Mouse (Mus musculus): Measurements from ENCODE around the gene Ddx43.
A peak's percentile ranks its signal among the peaks of the same experiment; 100 is the strongest.

Ddx43 gene

DNA sequence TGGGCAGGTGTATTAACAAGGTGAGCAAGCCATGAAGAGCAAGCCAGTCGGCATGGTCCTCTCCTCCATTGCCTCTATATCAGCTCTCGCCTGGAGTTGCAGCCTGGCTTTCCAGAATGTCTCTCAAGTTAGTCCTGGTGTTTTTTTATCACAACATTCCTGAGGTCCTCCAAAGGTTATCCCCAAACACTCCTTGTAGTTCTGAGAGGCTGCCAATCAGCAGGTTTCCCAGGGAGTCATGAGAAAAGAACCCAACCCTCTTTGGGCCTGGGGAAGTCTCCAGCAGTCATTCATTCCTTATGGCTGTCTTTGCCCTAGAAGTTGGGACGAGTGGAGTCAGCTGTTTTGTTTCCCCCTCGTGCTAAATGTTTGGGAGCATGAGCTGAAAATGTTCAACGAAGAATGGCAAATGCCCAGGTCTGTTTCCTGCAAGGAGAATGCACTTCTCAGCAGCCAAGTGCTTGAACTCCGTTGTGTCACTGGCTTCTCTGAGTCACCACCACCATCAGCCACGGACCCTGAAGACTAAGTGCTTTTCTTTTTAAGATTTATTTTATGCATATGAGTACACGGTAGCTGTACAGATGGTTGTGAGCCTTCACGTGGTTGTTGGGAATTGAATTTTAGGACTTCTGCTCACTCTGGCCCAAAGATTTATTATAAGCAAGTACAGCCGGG is 22.6 kb upstream of the Ddx43 start:
- DNase-seq: no peak

DNA sequence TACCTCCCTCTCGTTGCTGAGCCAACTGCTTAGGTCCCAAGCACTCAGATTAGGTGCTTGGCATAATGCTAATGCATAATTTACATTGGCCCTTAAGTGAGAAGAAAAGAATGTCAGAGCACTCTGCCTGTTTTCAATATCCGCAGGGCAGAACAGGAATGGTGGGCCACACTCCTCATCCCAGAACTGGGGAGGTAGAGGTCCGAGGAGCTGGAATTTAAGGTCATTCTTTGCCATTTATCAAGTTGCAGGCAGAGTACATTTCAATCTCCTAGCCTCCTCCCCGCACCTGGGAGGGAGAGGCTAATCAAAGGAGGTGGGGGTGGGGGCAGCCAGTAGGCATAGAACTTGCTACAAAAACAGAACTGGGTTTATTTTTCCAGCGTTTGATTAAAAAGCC is 21.2 kb upstream of the Ddx43 start:
- no peak for DNase-seq

GRCm38 (mm10) chr9:78374885-78375389 is 20.6 kb upstream of the Ddx43 start:
- DNase-seq: peak in 1 of 2 experiments; percentile 27

- no peak for DNase-seq
Observed at GRCm38 (mm10) chr9:78375486-78375885, 20.1 kb upstream of the Ddx43 start.

GRCm38 (mm10) chr9:78377546-78377945 is 18.0 kb upstream of the Ddx43 start:
- no peak for DNase-seq

DNA sequence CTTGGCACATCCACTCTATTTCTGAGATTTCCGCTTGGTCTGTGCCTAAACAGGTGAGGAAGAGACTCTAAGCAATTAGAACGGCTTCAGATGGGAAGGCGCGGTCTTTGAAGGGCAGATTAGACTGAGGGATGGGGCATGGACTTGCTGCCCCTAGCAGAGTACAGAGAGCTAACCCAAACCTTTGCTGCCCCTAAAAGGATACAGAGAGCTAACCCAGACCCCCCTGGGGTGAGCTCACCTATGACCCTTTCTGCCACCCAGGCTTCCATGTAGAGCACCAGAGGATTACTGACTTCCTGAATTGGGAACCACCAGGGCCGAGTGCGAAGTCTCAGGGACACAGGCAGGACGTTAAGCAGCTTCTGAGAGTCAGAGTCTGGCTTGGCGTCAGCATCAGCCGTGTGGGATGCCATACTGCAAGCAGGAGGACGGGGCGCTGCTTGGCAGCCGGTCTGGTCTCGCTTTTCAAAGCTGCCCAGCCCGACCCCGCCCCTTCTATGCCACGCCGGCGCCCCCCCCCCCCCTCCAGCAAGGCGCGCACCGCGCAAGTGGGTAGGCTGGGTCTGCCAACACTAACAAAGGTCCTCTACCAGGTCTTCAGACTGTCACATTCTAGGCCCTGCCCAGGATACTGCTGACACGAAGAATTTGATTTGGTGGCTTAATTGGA is 17.3 kb upstream of the Ddx43 start, which contains the start of gene Ooep:
Gene Ooep, minus strand, starts transcription at position 613 of the 673 bp plus-strand sequence.
- DNase-seq: peak in 1 of 2 experiments; percentile 6

DNA sequence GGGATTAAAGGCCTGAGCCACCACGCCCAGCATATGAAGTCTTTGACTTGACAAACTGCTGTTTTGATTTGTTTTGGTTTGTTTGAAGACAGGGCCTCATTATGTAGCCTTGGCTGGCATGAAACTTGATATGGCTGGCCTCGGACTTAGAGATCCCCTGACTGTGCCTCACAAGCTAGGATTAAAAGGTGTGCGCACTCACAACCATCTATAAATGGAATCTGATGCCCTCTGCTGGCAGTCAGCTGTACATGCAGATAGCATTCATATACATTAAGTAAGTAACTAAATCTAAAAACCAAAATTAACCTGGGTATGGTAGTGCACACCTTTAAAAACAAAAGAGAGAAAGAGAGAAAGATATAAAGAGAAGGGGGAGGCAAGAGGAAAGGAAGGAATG is 9.7 kb upstream of the Ddx43 start:
- peak; percentile 20 to 39 for DNase-seq

DNA sequence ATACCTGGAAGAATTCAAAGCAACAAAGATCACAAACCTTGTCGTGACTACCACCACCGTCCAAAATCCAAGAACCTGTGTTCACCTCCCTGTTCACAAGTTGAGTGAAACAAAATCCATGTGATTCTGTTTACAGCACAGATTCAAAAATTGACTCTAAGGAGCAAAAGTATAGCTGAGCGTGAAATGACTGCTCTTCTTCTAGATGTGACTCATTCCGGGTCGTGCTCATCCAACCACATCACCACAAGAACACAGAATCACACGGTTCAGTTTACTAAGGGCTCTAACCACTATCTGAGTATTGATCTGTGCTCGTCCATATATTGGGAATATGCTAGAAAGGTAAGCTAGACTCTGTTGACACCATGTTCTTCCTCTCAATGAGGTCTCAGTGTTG is 8.6 kb upstream of the Ddx43 start:
- DNase-seq: no peak

DNA sequence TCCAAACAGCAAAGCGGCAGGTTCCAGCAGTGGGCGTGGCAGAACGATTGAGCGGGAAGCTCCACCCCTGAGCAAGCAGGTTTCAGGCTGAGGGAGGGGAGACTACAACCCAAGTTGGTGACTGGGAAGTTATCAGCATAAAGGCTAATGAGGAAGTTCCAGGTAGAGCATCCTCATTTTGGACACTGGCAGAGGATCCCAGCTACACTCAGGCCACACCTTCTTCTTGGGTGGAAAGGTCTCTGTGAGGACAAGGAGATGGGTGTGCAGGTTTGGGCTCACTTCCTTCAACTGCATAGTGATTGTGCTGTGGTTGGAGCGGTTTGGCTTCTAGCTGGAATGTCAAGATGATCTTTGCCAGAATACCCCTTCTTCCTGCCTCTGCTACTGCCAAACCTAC is 5.6 kb upstream of the Ddx43 start:
- no peak for DNase-seq

DNA sequence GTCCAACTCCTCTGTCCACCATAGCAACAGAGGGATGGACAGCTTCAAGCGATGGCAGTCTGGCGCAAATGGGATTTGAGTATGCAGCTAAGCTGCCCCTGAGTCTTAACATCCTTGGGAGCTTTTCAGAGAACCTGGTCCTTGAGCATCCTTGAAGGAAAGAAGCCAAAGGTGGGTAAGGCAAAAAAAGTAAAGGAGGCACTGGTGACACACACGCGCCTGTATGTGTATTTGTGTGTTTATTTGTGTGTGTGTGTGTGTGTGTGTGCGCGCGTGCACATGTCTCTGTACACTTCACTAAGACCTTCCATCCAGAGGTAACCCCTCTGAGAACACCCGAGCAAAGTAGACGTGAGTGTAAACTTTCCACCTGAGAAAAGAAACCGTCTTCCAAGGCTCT is 1.8 kb upstream of the Ddx43 start:
- no peak for DNase-seq

- DNase-seq: no peak
Observed at GRCm38 (mm10) chr9:78394602-78395001, 975 bp upstream of the Ddx43 start.

GRCm38 (mm10) chr9:78395244-78395629 is 340 bp upstream of the Ddx43 start:
- DNase-seq: no peak

DNA sequence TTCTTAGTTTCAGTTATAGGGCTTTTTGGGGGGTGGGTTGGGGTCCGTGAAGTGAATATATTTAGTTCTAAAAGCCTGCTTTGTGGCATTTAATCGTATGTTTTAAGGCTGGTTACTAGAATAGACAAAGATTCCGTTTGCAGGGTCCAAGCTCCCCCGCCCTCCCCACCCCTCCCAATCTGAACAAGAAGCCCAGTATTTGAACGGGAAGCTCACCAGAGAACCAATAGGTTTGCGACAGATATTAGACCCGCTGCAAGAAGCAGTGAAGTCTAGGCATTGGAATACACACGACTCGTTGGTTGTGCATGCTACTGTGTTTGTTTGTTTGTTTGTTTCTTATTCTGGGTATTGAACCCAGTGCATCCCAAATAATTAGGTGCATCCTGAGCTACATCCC is 940 bp downstream of the Ddx43 start:
- DNase-seq: no peak

GRCm38 (mm10) chr9:78400570-78400969 is 5.0 kb downstream of the Ddx43 start:
- no peak for DNase-seq

GRCm38 (mm10) chr9:78401596-78401995 is 6.0 kb downstream of the Ddx43 start:
- no peak for DNase-seq

DNA sequence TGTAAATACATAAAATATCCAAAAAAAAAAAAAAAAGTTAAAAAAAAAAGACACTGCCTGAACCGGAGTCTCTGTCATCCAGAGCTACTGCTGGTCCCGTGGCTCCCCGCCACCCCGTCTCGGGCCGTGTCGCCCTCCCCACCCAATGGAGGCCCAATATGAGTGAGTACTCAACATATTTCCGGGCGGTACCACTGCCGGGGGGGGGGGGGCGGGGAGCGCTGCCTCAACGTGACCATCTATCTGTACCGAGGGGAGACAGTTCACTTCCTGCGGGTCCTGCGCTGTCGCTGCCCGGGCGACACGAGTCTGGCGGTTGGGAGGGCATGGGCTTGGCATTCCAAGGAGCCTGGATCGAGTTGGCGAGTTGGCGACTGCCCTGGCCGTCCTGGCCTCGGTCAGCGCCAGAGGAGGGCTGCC is 31.8 kb downstream of the Ddx43 start:
- peak in 1 of 2 experiments; percentile 10 for DNase-seq

GRCm38 (mm10) chr9:78428185-78428584 is 32.6 kb downstream of the Ddx43 start:
- DNase-seq: no peak

GRCm38 (mm10) chr9:78428870-78429432 is 33.4 kb downstream of the Ddx43 start:
- DNase-seq: no peak

- DNase-seq: no peak
Observed at GRCm38 (mm10) chr9:78429551-78429950, 34.0 kb downstream of the Ddx43 start.

DNA sequence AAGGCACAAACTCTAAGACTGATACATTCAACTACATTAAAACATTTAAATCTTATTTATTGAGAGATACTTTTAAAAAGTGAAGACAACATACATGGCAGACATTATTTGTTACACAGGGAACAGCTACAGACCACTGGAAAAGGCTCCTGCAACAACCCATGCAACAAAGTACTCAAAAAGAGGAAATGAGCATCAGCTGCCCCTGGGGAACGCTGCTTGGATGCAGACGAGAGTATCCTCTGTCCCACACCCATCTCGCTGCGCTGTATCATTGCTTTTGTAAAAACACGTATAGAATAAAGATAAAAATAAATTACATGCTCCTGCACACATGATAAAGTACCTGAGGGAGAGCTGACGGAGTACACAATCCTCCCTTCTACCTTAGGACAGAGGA is 34.9 kb downstream of the Ddx43 start:
- no peak for DNase-seq

DNA sequence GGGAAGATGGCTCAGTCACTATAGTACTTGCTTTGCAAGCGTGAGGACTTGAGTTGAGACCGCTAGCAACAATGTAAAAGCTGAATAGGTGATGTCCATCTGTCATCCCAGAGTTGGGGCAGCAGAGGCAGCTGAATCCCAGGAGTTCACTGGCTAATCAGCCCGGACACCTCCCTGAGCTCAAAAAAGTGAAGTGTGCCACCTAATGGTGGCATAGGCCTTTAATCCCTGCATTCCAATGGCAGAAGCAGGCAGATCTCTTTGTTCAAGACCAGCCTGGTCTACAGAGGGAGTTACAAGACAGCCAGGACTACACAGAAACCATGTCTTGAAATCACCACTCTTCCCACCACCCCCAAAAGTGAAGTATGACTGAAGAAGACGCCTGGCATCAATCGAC is 36.9 kb downstream of the Ddx43 start:
- DNase-seq: peak in 1 of 2 experiments; percentile 14

GRCm38 (mm10) chr9:78439426-78439825 is 43.8 kb downstream of the Ddx43 start:
- DNase-seq: peak in 1 of 2 experiments; percentile 12

DNA sequence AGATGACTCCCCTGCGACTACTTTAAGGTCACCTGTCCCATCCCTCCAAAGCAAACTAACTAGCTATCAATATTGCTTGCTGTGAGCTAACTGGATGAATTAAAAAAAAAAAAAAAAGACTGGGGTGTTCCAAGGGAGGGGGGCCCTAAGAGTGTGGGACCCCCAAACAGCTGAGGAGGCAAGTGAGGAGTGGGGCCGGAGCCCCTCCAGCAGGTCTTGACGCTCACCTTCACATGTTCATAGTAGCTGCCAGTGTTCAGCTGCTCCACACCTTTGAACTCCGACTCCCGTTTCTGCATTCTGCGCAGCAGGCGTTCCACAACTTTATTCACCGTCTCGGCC is 46.6 kb downstream of the Ddx43 start:
- no peak for DNase-seq

All from kidney, postnatal 36 days (tissue).